In genomic region chr13:111997980-111998945, GRCm38 (mm10) we compare ENCODE assay signal across 16 mouse cellular contexts.
A peak's percentile ranks its signal among the peaks of the same experiment; 100 is the strongest.
DNase-seq lines count a peak whose midpoint lies in the region; ATAC-seq lines count a peak whose summit lies in the region.
"Had no signal": no experiment of that assay in that cellular context is flagged by ENCODE, and none has a peak within 500 bp of the region (broad histone marks: within the 10 kb centered on the region; RNA-seq: fewer than 3 reads in every experiment).

No protein-coding gene starts in this region.

- no peak for ATAC-seq in cerebellum, adult (ENCODE audit: insufficient number of reproducible peaks, low FRiP score, low TSS enrichment)
- peak; percentile 29; the same call in 1 of the 2 replicates for ATAC-seq in hindbrain, embryonic 16.5 days
- no peak for ATAC-seq in hindbrain, embryonic 14.5 days (ENCODE audit: low FRiP score)
- no peak for ATAC-seq in lung, embryonic 15.5 days (ENCODE audit: borderline replicate concordance, extremely low read depth, low FRiP score, low TSS enrichment)
- ATAC-seq: forebrain, embryonic 16.5 days; intestine, embryonic 15.5 days had no signal

- H3K27me3 ChIP-seq in hindbrain, embryonic 16.5 days (replicated peaks; ENCODE audit: control insufficient read depth, insufficient read depth, low read length): no peaks in the 10 kb centered on the region
- H3K27me3 ChIP-seq in hindbrain, embryonic 14.5 days (ENCODE audit: control insufficient read depth, insufficient read depth, low read length): no peaks in the 10 kb centered on the region
- no peaks in the 10 kb centered on the region for H3K27me3 ChIP-seq in lung, embryonic 15.5 days
- H3K27me3 ChIP-seq: embryonic facial prominence, embryonic 13.5 days; intestine, embryonic 15.5 days had no signal

- no peaks in the 10 kb centered on the region for H3K9me3 ChIP-seq in hindbrain, embryonic 16.5 days (ENCODE audit: control insufficient read depth, low read length)
- no peaks in the 10 kb centered on the region for H3K9me3 ChIP-seq in hindbrain, embryonic 14.5 days (ENCODE audit: control insufficient read depth, low read length)
- no peaks in the 10 kb centered on the region for H3K9me3 ChIP-seq in lung, embryonic 15.5 days
- H3K9me3 ChIP-seq: embryonic facial prominence, embryonic 13.5 days; forebrain, embryonic 12.5 days; heart, embryonic 12.5 days; intestine, embryonic 15.5 days had no signal

- H3K36me3 ChIP-seq in hindbrain, embryonic 16.5 days (ENCODE audit: control insufficient read depth, insufficient read depth, low read length): no peaks in the 10 kb centered on the region
- no peaks in the 10 kb centered on the region for H3K36me3 ChIP-seq in hindbrain, embryonic 14.5 days (replicated peaks; ENCODE audit: control insufficient read depth, insufficient read depth)
- no peaks in the 10 kb centered on the region for H3K36me3 ChIP-seq in lung, embryonic 15.5 days
- H3K36me3 ChIP-seq: embryonic facial prominence, embryonic 13.5 days; forebrain, embryonic 12.5 days; heart, embryonic 12.5 days; intestine, embryonic 15.5 days had no signal

- H3K4me3 ChIP-seq in hindbrain, embryonic 16.5 days (ENCODE audit: low read length): no peak overlapping the region
- no peak overlapping the region for H3K4me3 ChIP-seq in hindbrain, embryonic 14.5 days (replicated peaks; ENCODE audit: low read length)
- H3K4me3 ChIP-seq in lung, embryonic 15.5 days: no peak overlapping the region
- H3K4me3 ChIP-seq: embryonic facial prominence, embryonic 13.5 days; forebrain, embryonic 12.5 days; heart, adult 2 months; heart, embryonic 12.5 days; intestine, embryonic 15.5 days had no signal

- H3K4me1 ChIP-seq in hindbrain, embryonic 16.5 days (ENCODE audit: control insufficient read depth, insufficient read depth, low read depth, low read length): peaks cover 29% of the 10 kb centered on the region
- H3K4me1 ChIP-seq in hindbrain, embryonic 14.5 days (replicated peaks; ENCODE audit: control insufficient read depth, insufficient read depth, low read length): peaks cover 40% of the 10 kb centered on the region
- peaks cover 54% of the 10 kb centered on the region for H3K4me1 ChIP-seq in lung, embryonic 15.5 days

- H3K27ac ChIP-seq in hindbrain, embryonic 16.5 days (ENCODE audit: low read depth, low read length): no peak overlapping the region; the same call in 1 of the 2 replicates
- H3K27ac ChIP-seq in hindbrain, embryonic 14.5 days: no peak overlapping the region
- peak overlapping the region; percentile 36; the same call in 1 of the 2 replicates for H3K27ac ChIP-seq in lung, embryonic 15.5 days
- H3K27ac ChIP-seq: embryonic facial prominence, embryonic 13.5 days; forebrain, embryonic 12.5 days; heart, adult 2 months; intestine, embryonic 15.5 days had no signal

- no peak overlapping the region for H3K4me2 ChIP-seq in hindbrain, embryonic 16.5 days (ENCODE audit: low read length)
- H3K4me2 ChIP-seq in hindbrain, embryonic 14.5 days (replicated peaks): no peak overlapping the region
- H3K4me2 ChIP-seq in lung, embryonic 15.5 days: no peak overlapping the region
- H3K4me2 ChIP-seq: embryonic facial prominence, embryonic 13.5 days; forebrain, embryonic 12.5 days; heart, embryonic 12.5 days; intestine, embryonic 15.5 days had no signal

- 79% methylated on average over 11 of the region's 11 CpGs for WGBS in hindbrain, embryonic 16.5 days
- 70% methylated on average over 11 of the region's 11 CpGs for WGBS in hindbrain, embryonic 14.5 days
- WGBS in lung, embryonic 15.5 days: 56% methylated on average over 11 of the region's 11 CpGs

- DNase-seq in cerebellum, postnatal 10 days: peak; percentile 86 to 93
- DNase-seq in hindbrain, embryonic 14.5 days (ENCODE audit: low spot score): no peak
- DNase-seq in lung, postnatal 25 days (ENCODE audit: low spot score): no peak
- DNase-seq: adrenal gland, adult 2 months; adrenal gland, postnatal 25 days; gastrocnemius, postnatal 10 days; heart, adult 2 months; kidney, adult 18-20 months had no signal

- no peak overlapping the region for H3K9ac ChIP-seq in hindbrain, embryonic 16.5 days (ENCODE audit: low read depth, low read length)
- H3K9ac ChIP-seq in hindbrain, embryonic 14.5 days: no peak overlapping the region
- H3K9ac ChIP-seq in lung, embryonic 15.5 days: no peak overlapping the region
- H3K9ac ChIP-seq: embryonic facial prominence, embryonic 13.5 days; forebrain, embryonic 12.5 days; heart, embryonic 12.5 days; intestine, embryonic 15.5 days had no signal

Comparison
In these comparisons a context has a peak if more than half of its experiments do, and no peak if none do; other contexts are left out.
1. DNase-seq: peak in cerebellum, postnatal 10 days (2 of 2); none in hindbrain, embryonic 14.5 days (single experiment) and lung, postnatal 25 days (single experiment).